Mouse (Mus musculus) left cerebral cortex, adult 8-10 months (tissue): ENCODE data around the gene Pip5k1b. TPM values are rescaled to one million over a fixed set of nuclear protein-coding genes. Genes with fewer than 3 reads are reported as not detected.

Experiments
- DNase-seq, 2 experiments: peaks; one replicate each; pipeline ENCODE4 v3.0.0; 2022; ENCODE audit warnings: low spot score in 2 of 2
- total RNA-seq, 4 experiments: library from RNA; stranded (reverse); gene quantifications; 2 replicates each; pipeline ENCODE4 v1.2.4; 2022

Pip5k1b gene
- total RNA-seq, 4 experiments from 2014 or later = 19.4 to 23.4 (median 20.7) TPM

DNA sequence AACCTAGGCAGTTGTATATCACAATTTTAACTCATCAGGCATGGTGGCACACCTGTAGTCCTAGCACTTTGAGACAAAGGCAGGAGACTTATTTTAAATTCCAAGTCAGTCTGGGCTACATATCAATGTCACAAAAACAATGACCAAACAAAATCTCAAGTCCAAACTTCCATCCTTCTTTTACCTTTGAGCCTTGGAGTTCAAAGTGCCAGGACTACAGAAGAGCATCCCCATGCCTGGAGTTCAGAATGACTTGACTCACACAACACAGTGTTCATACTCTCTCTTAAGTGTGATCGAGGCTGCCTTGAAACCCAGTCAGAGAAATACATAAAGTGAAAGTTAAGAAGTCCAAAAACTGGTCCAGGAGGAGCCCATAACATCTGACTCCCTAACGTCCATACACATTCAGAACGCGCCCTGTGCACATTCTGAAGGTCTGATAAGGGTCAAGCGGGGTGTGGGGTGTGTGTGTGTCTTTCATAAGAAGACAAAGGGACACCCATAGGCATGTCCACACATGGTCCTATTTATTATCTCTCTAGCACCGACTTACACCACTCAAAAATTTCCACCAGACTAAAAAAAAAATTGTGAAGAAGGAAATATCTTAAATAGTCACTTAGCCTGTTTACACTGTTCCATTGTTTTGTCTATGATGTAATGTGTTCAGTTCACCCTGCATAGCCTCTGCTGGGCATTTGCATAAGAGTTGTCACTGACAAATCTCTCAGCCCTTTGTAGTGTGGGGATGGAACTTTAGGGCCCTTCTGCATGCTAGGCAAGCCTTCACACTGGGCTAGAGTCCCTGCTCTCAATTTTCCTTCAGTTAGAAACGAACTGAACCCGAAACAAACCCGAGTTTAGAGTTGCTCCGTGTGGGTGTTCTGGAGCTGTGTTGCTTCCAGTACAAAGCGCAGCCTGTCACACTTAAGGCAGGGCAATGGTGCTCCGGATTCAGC is 296.0 kb downstream of the Pip5k1b start:
- no peak for DNase-seq

DNA sequence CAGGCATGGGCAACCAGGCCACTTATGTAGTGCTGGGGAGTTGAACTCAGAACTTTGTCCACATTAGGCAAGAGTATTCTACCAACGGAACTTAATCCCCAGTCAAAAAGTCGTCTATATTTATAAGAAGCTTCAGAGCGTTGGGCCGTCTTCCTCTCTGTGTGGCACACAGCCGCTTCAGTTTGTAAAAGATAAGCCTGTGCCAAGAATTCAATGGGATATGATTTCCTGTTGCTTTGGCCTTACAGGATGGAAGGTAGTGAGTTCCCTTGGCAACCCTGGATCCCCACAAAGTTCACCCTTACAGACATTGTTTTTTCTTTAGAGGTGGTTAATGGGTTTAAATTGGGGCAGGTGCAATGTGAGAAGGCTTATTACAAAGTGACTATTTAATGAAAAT is 297.3 kb downstream of the Pip5k1b start:
- no peak for DNase-seq

GRCm38 (mm10) chr19:24257962-24258361 is 297.7 kb downstream of the Pip5k1b start:
- DNase-seq = no peak

DNA sequence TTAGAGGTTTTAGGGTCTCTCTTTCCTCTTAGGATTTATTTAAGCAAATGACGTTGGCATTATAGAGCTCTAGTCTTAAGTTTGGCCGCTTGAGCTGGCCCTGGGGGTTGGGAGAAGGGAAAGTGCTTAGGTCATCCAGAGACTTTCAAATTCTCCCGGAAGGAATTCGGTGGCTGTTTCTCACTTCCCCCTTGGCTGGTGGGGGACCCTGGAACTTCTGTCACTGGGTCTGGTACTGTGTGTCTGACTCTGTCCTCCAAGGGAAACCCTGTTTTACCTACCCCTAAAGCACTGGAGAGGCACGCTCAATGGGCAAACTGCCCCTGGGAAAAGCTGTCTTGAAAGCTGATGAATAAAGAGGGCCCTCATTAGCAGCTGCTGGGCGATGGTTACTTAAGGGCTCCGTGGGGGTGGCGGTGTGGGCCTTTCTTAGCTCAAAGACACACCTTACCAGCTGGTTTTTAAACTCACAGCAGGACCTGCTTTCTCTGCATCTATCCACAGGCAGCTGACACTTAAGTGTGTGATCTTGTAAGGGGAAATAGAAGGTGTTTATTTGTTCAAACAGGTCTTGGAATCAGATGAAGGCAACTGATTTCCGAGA is 301.9 kb downstream of the Pip5k1b start:
- no peak for DNase-seq

DNA sequence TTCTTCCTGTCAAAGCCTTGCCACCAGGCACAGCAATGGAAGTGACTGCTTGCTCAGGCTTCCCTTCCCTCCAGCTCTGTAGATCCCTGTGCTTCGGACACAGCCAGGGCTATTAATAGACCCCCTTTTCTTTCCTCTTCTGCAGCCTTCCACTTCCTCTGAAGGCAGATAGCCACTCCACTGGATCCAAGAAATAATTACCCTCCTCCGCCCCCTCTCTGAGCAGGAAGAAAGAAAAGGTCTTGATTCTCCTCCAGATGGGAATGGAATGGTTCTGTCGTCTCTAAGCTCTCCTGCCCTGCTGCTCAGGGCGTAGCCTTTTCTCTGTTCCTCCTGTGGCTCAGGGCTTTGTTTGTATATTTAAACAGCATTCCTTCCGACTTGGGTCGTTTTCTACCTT is 303.8 kb downstream of the Pip5k1b start:
- no peak for DNase-seq

Other genes with a start within 250 kb of the Pip5k1b start
- gene Fam122a, start 78.5 kb downstream of the Pip5k1b start, total RNA-seq = 10 to 100 TPM; 22.3 to 30.1 (median 27.6) TPM
- under 1 TPM; 0.17 to 0.65 (median 0.28) TPM for gene Tmem252, start 118.1 kb upstream of the Pip5k1b start, total RNA-seq